Mouse (Mus musculus) midbrain, embryonic 12.5 days (tissue): ENCODE results near the gene Mef2b. TPM values are rescaled to one million over a fixed set of nuclear protein-coding genes. Genes with fewer than 3 reads are reported as not detected.

Experiments
- ATAC-seq: fragments of 200-750 bp; cut with Nextera tagmentation; 2 replicates; pipeline ENCODE4 v1.8.0; 2017; ENCODE audit warnings: low read depth, moderate TSS enrichment, moderate library complexity; ENCODE audit not compliant: low FRiP score
- H3K27ac ChIP-seq: fragments of 300-500 bp; sonication (generic); replicated peaks from 2 replicates; pipeline ENCODE4 v1.5.1; 2016; ENCODE audit warnings: mild to moderate bottlenecking
- H3K27me3 ChIP-seq: fragments of 300-500 bp; sonication (generic); 2 replicates; pipeline ENCODE4 v1.6.1; 2016; ENCODE audit warnings: mild to moderate bottlenecking
- H3K36me3 ChIP-seq: fragments of 300-500 bp; sonication (generic); 2 replicates; pipeline ENCODE4 v1.6.1; 2016
- H3K4me1 ChIP-seq: fragments of 300-500 bp; sonication (generic); 2 replicates; pipeline ENCODE4 v1.6.1; 2016
- H3K4me2 ChIP-seq: fragments of 300-500 bp; sonication (generic); replicated peaks from 2 replicates; pipeline ENCODE4 v1.6.1; 2016; ENCODE audit warnings: mild to moderate bottlenecking, moderate library complexity
- H3K4me3 ChIP-seq: fragments of 300-500 bp; sonication (generic); 2 replicates; pipeline ENCODE4 v1.5.1; 2016; ENCODE audit warnings: mild to moderate bottlenecking
- H3K9ac ChIP-seq: fragments of 300-500 bp; sonication (generic); replicated peaks from 2 replicates; pipeline ENCODE4 v1.6.1; 2016; ENCODE audit warnings: mild to moderate bottlenecking, moderate library complexity
- H3K9me3 ChIP-seq: fragments of 300-500 bp; sonication (generic); 2 replicates; pipeline ENCODE4 v1.6.1; 2016; ENCODE audit warnings: mild to moderate bottlenecking
- WGBS: fragments of 180-500 bp; shearing (Covaris S2); methylation state at CpG from one replicate; pipeline ENCODE4 v1.1.7; 2016; 5-methylcytosine and 5-hydroxymethylcytosine counted together
- polyA plus RNA-seq: library from polyadenylated mRNA; unstranded; fragments of >200 nt; fragmentation: Nextera tagmentation; extraction: Ambion mirVana; gene quantifications from 2 replicates; pipeline ENCODE4 v1.2.1, GENCODE M21; 2016

The Mef2b gene
- polyA plus RNA-seq, 1 experiment from 2014 or later, result 0.19 TPM

DNA sequence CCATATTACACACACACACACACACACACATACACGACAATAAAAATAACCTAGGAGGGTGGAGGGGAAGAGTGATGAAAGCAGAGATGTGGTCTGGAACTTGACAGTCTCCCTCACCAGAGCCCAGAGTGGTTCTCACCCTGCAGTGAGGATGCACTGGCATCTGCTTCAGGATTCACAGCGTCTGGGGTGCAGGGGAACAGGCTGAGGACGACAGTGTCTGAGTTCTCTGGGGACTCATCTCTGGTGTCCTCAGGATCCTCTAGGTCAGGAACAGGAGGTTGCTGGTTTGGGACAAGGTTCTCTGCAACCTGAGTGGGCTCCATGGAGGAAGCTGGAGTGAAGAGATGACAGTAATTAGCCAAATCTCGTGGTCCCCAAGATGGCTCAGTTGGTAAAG is 1.6 kb upstream of the Mef2b start:
- H3K27ac ChIP-seq, result no peak overlapping the region
- H3K4me2 ChIP-seq, result peak overlapping the region; percentile 85
- WGBS, result 84% methylated on average over 4 of the region's 4 CpGs
- ATAC-seq, result no peak
- H3K4me1 ChIP-seq, result peaks cover 22% of the 10 kb centered on the region
- H3K9ac ChIP-seq, result peak overlapping the region; percentile 56; the same call in 1 of the 2 replicates
- peak overlapping the region; percentile 66; the same call in 1 of the 2 replicates for H3K4me3 ChIP-seq
- H3K36me3 ChIP-seq, result peaks cover 46% of the 10 kb centered on the region
- H3K27me3 ChIP-seq, result no peaks in the 10 kb centered on the region
- H3K9me3 ChIP-seq, result no peaks in the 10 kb centered on the region

DNA sequence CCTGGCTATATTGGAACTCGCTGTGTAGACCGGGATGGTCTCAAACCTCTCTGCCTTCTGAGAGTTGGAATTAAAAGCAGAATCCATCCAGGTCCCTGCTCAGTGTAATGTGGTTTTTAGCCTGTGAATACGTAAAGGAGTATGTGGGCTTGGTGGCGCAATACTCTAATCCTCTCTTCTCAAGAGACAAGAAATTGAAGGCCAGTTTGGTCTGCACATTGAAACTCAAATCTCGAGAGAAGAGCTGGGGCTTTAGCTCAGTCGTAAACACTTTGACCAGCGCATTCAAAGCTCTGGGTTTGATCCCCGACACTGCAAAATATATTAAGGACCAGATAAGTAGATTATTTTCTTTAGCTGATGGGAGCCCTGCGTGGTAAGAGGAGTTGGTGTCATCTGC is 470 bp downstream of the Mef2b start:
- Histone ChIP-seq H3K4me3 (peak overlapping the region; percentile 66), H3K27ac (peak overlapping the region; percentile 74), H3K36me3 (peaks cover 48% of the 10 kb centered on the region), H3K9me3 (no peaks in the 10 kb centered on the region), H3K9ac (peak overlapping the region; percentile 82), H3K4me2 (peak overlapping the region; percentile 85), H3K27me3 (no peaks in the 10 kb centered on the region), H3K4me1 (peaks cover 22% of the 10 kb centered on the region)
- ATAC-seq, result no peak
- WGBS, result 15% methylated on average over 9 of the region's 9 CpGs

GRCm38 (mm10) chr8:70147678-70148607 is 8.4 kb downstream of the Mef2b start:
- Histone ChIP-seq H3K4me3 (no peak overlapping the region), H3K4me1 (peaks cover 12% of the 10 kb centered on the region), H3K36me3 (peaks cover 45% of the 10 kb centered on the region), H3K4me2 (no peak overlapping the region), H3K27me3 (peaks cover 12% of the 10 kb centered on the region), H3K9ac (no peak overlapping the region), H3K9me3 (no peaks in the 10 kb centered on the region), H3K27ac (no peak overlapping the region)
- WGBS, result 86% methylated on average over 7 of the region's 7 CpGs
- ATAC-seq, result no peak

DNA sequence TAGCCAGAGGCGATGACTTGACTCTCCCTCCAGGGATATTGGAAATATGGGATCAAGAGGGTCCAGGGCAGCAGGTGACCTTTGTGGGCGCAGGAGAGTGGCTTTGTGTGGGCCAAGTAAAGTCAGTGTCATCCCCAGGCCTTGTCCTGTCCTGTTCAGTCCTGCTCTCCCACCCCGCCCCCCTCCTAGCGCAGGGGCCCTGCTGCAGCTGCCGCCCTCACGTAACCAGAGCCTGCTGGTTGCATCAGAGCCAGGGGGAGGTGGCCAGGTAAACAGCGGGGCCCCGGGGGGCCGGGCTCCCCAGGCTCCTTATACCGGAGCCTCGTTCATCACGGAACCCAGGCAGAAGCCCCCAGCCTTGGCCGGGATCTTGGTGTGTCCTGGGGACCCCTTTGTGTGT is 10.6 kb downstream of the Mef2b start:
- peaks cover 23% of the 10 kb centered on the region for H3K36me3 ChIP-seq
- H3K4me1 ChIP-seq, result peaks cover 13% of the 10 kb centered on the region
- no peak overlapping the region for H3K4me3 ChIP-seq
- H3K9ac ChIP-seq, result no peak overlapping the region
- 21% methylated on average over 13 of the region's 13 CpGs for WGBS
- 0 out of 2 replicates have a peak, but pooled peaks have one; percentile 10 for ATAC-seq
- H3K27ac ChIP-seq, result no peak overlapping the region
- H3K27me3 ChIP-seq, result peaks cover 22% of the 10 kb centered on the region
- no peaks in the 10 kb centered on the region for H3K9me3 ChIP-seq
- no peak overlapping the region for H3K4me2 ChIP-seq

DNA sequence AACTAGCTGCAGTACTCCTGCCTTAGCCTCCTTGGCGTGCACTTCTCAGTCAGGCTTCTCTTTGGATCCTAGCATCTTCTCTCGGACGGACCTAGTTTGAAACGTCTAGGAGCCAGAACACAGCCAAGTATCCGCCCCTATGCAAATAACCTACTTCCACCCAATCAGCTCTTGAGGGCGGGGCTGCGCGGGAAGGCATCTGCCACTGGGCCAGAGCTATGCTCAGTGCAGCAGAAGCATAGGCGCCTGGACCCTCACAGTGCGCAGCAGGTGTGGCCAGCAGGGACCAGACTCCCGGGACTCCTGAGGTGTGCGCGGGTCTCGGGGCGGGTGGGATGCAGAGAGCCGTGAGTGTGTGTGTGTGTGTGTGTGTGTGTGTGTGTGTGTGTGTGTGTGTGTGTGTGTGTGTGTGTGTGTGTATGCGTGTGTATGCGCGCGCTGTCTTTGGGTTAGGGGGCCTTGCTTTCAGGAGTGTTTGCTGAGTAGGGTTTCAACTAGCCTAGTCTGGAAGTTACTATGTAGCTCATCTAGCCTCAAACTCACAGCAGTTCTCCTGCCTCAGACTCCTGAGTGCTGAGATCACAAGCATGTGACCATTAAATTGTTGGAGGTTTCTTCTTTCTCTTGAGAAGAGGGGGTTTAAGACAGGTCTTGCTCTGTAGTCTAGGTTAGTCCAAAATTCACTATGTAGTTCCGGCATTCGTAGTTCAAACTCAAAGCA is 13.2 kb downstream of the Mef2b start:
- 0 out of 2 replicates have a peak overlapping the region, but pooled peaks have one; percentile 12 for H3K4me3 ChIP-seq
- peak overlapping the region; percentile 43 for H3K4me2 ChIP-seq
- WGBS, result 10% methylated on average over 18 of the region's 22 CpGs
- ATAC-seq, result peak; percentile 93
- no peak overlapping the region; the same call in 1 of the 2 replicates for H3K9ac ChIP-seq
- peaks cover 22% of the 10 kb centered on the region for H3K27me3 ChIP-seq
- H3K36me3 ChIP-seq, result no peaks in the 10 kb centered on the region
- H3K27ac ChIP-seq, result no peak overlapping the region
- peaks cover 13% of the 10 kb centered on the region for H3K4me1 ChIP-seq
- no peaks in the 10 kb centered on the region for H3K9me3 ChIP-seq

- Histone ChIP-seq H3K4me2 (no peak overlapping the region), H3K27ac (no peak overlapping the region), H3K4me1 (peaks cover 12% of the 10 kb centered on the region), H3K9me3 (no peaks in the 10 kb centered on the region), H3K36me3 (no peaks in the 10 kb centered on the region), H3K4me3 (no peak overlapping the region), H3K9ac (no peak overlapping the region), H3K27me3 (peaks cover 20% of the 10 kb centered on the region)
- WGBS, result 97% methylated on average over 1 of the region's 1 CpGs
- no peak for ATAC-seq
These were observed 17.8 kb downstream of the Mef2b start for GRCm38 (mm10) chr8:70157240-70157800.

DNA sequence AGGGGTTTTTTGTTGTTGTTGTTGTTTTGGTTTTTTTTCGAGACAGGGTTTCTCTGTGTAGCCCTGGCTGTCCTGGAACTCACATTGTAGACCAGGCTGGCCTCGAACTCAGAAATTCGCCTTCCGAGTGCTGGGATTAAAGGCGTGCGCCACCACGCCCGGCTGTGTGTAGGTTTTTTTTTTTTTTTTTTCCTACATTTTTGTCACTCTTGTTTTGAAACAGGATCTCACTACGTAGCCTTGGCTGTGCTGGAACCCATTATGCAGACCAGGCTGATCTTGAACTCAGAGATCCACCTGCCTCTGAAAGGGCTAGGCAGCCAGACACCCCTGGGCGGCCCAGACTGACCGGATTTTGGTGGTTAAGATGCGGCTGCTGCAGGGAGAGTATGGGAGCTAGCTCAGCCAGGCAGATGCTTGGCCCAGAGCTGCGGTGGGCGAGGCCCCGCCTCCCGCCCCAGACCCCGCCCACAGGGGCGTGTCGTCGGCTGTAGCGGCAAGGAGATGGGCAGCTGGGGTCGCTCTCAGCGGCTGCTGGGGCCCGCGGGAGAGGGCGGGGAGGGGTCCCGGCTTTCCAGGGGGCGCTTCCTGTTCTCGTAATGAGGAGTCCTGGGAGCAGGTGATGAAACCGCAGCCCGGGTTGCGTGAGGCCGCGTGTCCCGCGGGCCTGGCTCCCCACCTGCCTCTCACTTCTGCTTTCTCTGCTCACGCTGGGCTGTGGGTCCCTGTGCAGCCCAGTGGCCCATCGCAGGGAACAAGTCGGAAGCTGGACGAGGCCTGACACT is 18.8 kb downstream of the Mef2b start:
- WGBS, result 13% methylated on average over 40 of the region's 40 CpGs
- H3K4me1 ChIP-seq, result peaks cover 6% of the 10 kb centered on the region
- H3K9me3 ChIP-seq, result no peaks in the 10 kb centered on the region

GRCm38 (mm10) chr8:70159211-70159610 is 19.7 kb downstream of the Mef2b start:
- H3K27me3 ChIP-seq, result peaks cover 20% of the 10 kb centered on the region
- no peak overlapping the region for H3K4me2 ChIP-seq
- H3K4me1 ChIP-seq, result peaks cover 6% of the 10 kb centered on the region
- H3K9me3 ChIP-seq, result no peaks in the 10 kb centered on the region
- no peak overlapping the region for H3K27ac ChIP-seq
- WGBS, result 92% methylated on average over 4 of the region's 4 CpGs
- H3K4me3 ChIP-seq, result no peak overlapping the region
- ATAC-seq, result no peak
- H3K36me3 ChIP-seq, result no peaks in the 10 kb centered on the region
- H3K9ac ChIP-seq, result no peak overlapping the region

More for the DNA sequence above, 18.8 kb downstream of the Mef2b start:
- peak overlapping the region; percentile 37 for H3K9ac ChIP-seq
- H3K27me3 ChIP-seq, result peaks cover 18% of the 10 kb centered on the region
- peak overlapping the region; percentile 79 for H3K4me2 ChIP-seq
- no peaks in the 10 kb centered on the region for H3K36me3 ChIP-seq
- ATAC-seq, result peak; percentile 94
- peak overlapping the region; percentile 58 for H3K27ac ChIP-seq
- H3K4me3 ChIP-seq, result peak overlapping the region; percentile 48

DNA sequence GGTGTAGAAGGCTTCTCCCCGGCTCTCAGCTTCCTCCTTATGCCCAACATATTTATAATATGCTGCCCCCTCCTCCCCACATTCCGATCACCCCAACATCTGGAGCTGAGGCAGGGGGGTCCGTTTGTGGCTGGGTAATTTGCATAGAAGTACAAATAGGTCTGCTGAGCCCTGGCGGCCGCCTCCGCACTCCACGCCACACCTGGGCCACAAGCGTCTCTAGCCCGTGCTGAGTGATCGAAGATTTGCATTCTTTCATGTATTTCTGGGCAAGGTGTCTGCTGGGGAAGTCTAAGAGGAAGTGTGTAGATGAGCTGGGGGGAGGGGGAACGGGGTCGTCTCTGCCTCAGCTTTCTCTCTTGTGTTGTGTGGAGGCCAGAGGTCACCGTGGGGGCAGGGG is 20.5 kb downstream of the Mef2b start:
- Histone ChIP-seq H3K36me3 (no peaks in the 10 kb centered on the region), H3K27ac (no peak overlapping the region), H3K4me1 (peaks cover 6% of the 10 kb centered on the region), H3K9ac (no peak overlapping the region), H3K4me3 (no peak overlapping the region), H3K27me3 (peaks cover 20% of the 10 kb centered on the region), H3K4me2 (no peak overlapping the region), H3K9me3 (no peaks in the 10 kb centered on the region)
- no peak for ATAC-seq
- WGBS, result 70% methylated on average over 13 of the region's 13 CpGs

DNA sequence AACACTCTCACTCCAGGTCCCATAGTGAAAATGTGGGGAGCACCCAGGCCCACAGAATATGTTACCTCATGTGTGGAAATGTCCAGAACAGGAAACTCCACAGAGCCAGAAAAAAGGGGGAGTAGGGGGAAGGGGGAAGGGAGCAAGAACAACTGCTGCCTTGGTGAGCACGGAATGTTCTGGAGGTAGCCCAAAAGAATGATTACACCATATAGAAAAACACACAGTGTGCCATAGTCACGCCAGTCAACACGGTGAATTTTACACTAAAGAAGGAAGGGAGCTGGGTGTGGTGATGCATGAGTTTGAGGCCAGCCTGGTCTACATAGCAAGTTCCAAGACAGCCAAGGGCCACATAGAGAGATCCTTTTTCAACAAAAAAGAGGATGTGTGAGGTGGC is 23.8 kb downstream of the Mef2b start:
- Histone ChIP-seq H3K4me1 (peaks cover 14% of the 10 kb centered on the region), H3K9ac (no peak overlapping the region), H3K4me2 (no peak overlapping the region), H3K36me3 (no peaks in the 10 kb centered on the region), H3K27ac (no peak overlapping the region), H3K9me3 (no peaks in the 10 kb centered on the region), H3K27me3 (peaks cover 46% of the 10 kb centered on the region), H3K4me3 (no peak overlapping the region)
- no peak for ATAC-seq
- WGBS, result 92% methylated on average over 3 of the region's 3 CpGs

DNA sequence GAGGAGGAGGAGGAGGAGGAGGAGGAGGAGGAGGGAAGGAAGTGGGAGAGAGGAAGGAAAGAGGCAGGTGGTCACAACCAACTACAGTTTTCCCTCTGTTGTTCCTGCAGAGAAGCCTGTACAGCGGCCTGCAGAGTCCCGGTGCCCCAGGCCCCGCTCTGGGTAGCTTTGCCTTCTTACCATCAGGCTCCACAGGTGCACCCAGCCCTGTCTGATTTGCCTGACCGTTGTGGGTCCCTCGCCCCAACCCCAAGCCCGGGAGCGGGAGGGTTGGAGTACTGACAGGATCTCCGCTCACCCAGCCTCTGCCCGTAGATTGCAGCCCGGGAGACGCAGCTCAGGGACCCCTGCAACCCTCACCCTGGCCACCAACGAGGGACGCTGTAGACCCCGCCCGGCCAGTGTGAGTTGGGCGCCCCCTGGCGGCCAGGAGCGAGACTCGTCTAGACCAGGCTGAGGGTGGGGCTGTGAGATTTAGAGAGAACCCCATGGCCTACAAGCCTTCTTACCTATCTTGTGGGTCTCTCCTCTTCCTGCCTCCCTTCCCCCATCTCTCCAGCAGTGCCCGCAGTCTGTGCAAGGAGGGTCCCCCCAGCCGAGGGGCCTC is 27.1 kb downstream of the Mef2b start:
- Histone ChIP-seq H3K36me3 (no peaks in the 10 kb centered on the region), H3K9me3 (no peaks in the 10 kb centered on the region), H3K27me3 (peaks cover 45% of the 10 kb centered on the region), H3K9ac (0 out of 2 replicates have a peak overlapping the region, but pooled peaks have one; percentile 11), H3K4me1 (peaks cover 8% of the 10 kb centered on the region; the same call in 1 of the 2 replicates), H3K27ac (no peak overlapping the region), H3K4me2 (peak overlapping the region; percentile 52), H3K4me3 (peak overlapping the region; percentile 21)
- 2% methylated on average over 20 of the region's 21 CpGs for WGBS
- peak; percentile 93 for ATAC-seq
